Mouse (Mus musculus) CH12.LX (cell line): ENCODE measurements around the gene Mocs1. TPM values are rescaled to one million over a fixed set of nuclear protein-coding genes. Genes with fewer than 3 reads are reported as not detected.

Source experiments
- DNase-seq: peaks from one replicate; pipeline ENCODE4 v3.0.0-alpha.2; 2013; ENCODE audit errors: extremely low read depth
- H3K27ac ChIP-seq: 2 replicates; pipeline ENCODE4 v1.5.1; 2012; ENCODE audit warnings: low read depth, mild to moderate bottlenecking, control low read depth, moderate library complexity; ENCODE audit not compliant: insufficient read depth
- H3K27me3 ChIP-seq: replicated peaks from 2 replicates; pipeline ENCODE3; 2012; ENCODE audit warnings: inconsistent platforms
- H3K36me3 ChIP-seq, 2 experiments: replicated peaks in 1 of 2; 2 replicates each; pipeline versions ENCODE3 to v1.6.1; 2012; ENCODE audit warnings: inconsistent platforms in 1 of 2, low read length in 1 of 2, mild to moderate bottlenecking in 1 of 2, mixed read lengths in 1 of 2, moderate library complexity in 1 of 2; ENCODE audit not compliant: control insufficient read depth in 1 of 2, insufficient read depth in 1 of 2
- H3K4me1 ChIP-seq, 2 experiments: 2 replicates each; pipeline ENCODE4 v1.6.1; 2012; ENCODE audit warnings: inconsistent platforms in 1 of 2, moderate library complexity in 1 of 2; ENCODE audit not compliant: insufficient read depth in 2 of 2, control insufficient read depth in 1 of 2
- H3K4me2 ChIP-seq: 2 replicates; pipeline ENCODE4 v1.6.1; 2012; ENCODE audit warnings: low read depth, mild to moderate bottlenecking, control low read depth; ENCODE audit not compliant: poor library complexity, insufficient read depth, severe bottlenecking
- H3K4me3 ChIP-seq, 3 experiments: fragments of 150-350 bp in 1 of 3; sonication (generic) in 1 of 3; replicated peaks in 1 of 3; 2 replicates each; pipeline versions ENCODE3 to v1.5.1; 2011 to 2012; ENCODE audit warnings: low read depth in 2 of 3, low read length in 2 of 3, mild to moderate bottlenecking in 2 of 3, moderate library complexity in 2 of 3, control low read depth in 1 of 3, improper control_type of control experiment in 1 of 3, inconsistent platforms in 1 of 3, mixed read lengths in 1 of 3; ENCODE audit not compliant: poor library complexity in 1 of 3
- H3K79me2 ChIP-seq: replicated peaks from 2 replicates; pipeline ENCODE4 v1.6.1; 2012; ENCODE audit warnings: mild to moderate bottlenecking, moderate library complexity; ENCODE audit not compliant: control insufficient read depth, poor library complexity, insufficient read depth, severe bottlenecking; ENCODE audit errors: extremely low read depth
- H3K9ac ChIP-seq: 2 replicates; pipeline ENCODE4 v1.6.1; 2012; ENCODE audit warnings: low read depth, mild to moderate bottlenecking, control low read depth, moderate library complexity; ENCODE audit not compliant: insufficient read depth
- H3K9me3 ChIP-seq: replicated peaks from 2 replicates; pipeline ENCODE3; 2012; ENCODE audit warnings: low read length, inconsistent platforms, mixed read lengths
- CHD1 ChIP-seq: IDR thresholded peaks from 2 replicates; pipeline ENCODE4 v1.6.1; 2012; ENCODE audit warnings: low read depth, low read length, improper control_type of control experiment, inconsistent platforms
- CHD2 ChIP-seq: IDR thresholded peaks from 2 replicates; pipeline ENCODE4 v1.6.1; 2011; ENCODE audit warnings: low read length, improper control_type of control experiment
- CTCF ChIP-seq, 2 experiments: IDR thresholded peaks in 1 of 2; conservative IDR thresholded peaks in 1 of 2; 2 replicates each; pipeline ENCODE4 v1.5.1; 2011 to 2012; ENCODE audit warnings: low read depth in 2 of 2, low read length in 2 of 2, improper control_type of control experiment in 1 of 2, inconsistent platforms in 1 of 2, mild to moderate bottlenecking in 1 of 2, moderate library complexity in 1 of 2
- E2F4 ChIP-seq: IDR thresholded peaks from 2 replicates; pipeline ENCODE4 v1.6.1; 2011; ENCODE audit warnings: low read depth, low read length, improper control_type of control experiment; ENCODE audit not compliant: insufficient replicate concordance
- ELF1 ChIP-seq: IDR thresholded peaks from 2 replicates; pipeline ENCODE4 v1.6.1; 2014; ENCODE audit warnings: low read depth, mild to moderate bottlenecking, inconsistent platforms, low read length, improper control_type of control experiment
- GABPA ChIP-seq: IDR thresholded peaks from 2 replicates; pipeline ENCODE4 v1.6.1; 2012; ENCODE audit warnings: low read depth, low read length, improper control_type of control experiment, inconsistent platforms; ENCODE audit not compliant: insufficient replicate concordance
- HCFC1 ChIP-seq: IDR thresholded peaks from 2 replicates; pipeline ENCODE4 v1.6.1; 2012; ENCODE audit warnings: low read depth, mild to moderate bottlenecking, inconsistent platforms, low read length, improper control_type of control experiment
- MAZ ChIP-seq: IDR thresholded peaks from 2 replicates; pipeline ENCODE4 v1.6.1; 2012; ENCODE audit warnings: low read depth, mild to moderate bottlenecking, inconsistent platforms, low read length, improper control_type of control experiment, moderate library complexity
- MXI1 ChIP-seq: IDR thresholded peaks from 2 replicates; pipeline ENCODE4 v1.6.1; 2011; ENCODE audit warnings: mild to moderate bottlenecking, low read depth, low read length, improper control_type of control experiment
- MYC ChIP-seq: IDR thresholded peaks from 2 replicates; pipeline ENCODE4 v1.6.1; 2011; ENCODE audit warnings: low read depth, mild to moderate bottlenecking, improper control_type of control experiment, low read length
- PAX5 ChIP-seq: IDR thresholded peaks from 2 replicates; pipeline ENCODE4 v1.6.1; 2012; ENCODE audit warnings: low read length, inconsistent platforms, mixed read lengths
- POLR2AphosphoS2 ChIP-seq: IDR thresholded peaks from 2 replicates; pipeline ENCODE4 v1.6.1; 2011; ENCODE audit warnings: low read depth, low read length, improper control_type of control experiment
- RAD21 ChIP-seq: IDR thresholded peaks from 2 replicates; pipeline ENCODE4 v1.6.1; 2011; ENCODE audit warnings: low read depth, mild to moderate bottlenecking, low read length, improper control_type of control experiment, moderate library complexity
- RCOR1 ChIP-seq: conservative IDR thresholded peaks from 2 replicates; pipeline ENCODE4 v1.6.1; 2012; ENCODE audit warnings: low read depth, mild to moderate bottlenecking, inconsistent platforms, low read length, improper control_type of control experiment
- TBP ChIP-seq: conservative IDR thresholded peaks from 2 replicates; pipeline ENCODE4 v1.6.1; 2011; ENCODE audit warnings: low read depth, low read length, improper control_type of control experiment
- TCF12 ChIP-seq: IDR thresholded peaks from 2 replicates; pipeline ENCODE4 v1.6.1; 2014; ENCODE audit warnings: low read depth, mild to moderate bottlenecking, inconsistent platforms, low read length, improper control_type of control experiment
- USF2 ChIP-seq: conservative IDR thresholded peaks from 2 replicates; pipeline ENCODE4 v1.6.1; 2011; ENCODE audit warnings: low read depth, low read length, improper control_type of control experiment
- ZC3H11A ChIP-seq: IDR thresholded peaks from 2 replicates; pipeline ENCODE4 v1.6.1; 2012; ENCODE audit warnings: low read depth, mild to moderate bottlenecking, inconsistent platforms, low read length, improper control_type of control experiment
- ZNF384 ChIP-seq: IDR thresholded peaks from 2 replicates; pipeline ENCODE4 v1.6.1; 2012; ENCODE audit warnings: low read depth, low read length, improper control_type of control experiment, inconsistent platforms
- dilution Hi-C: fragments of 300-500 bp; cut with MboI; formaldehyde crosslinking; loops from 2 replicates; pipeline ENCODE4 v1.14.3; 2020; ENCODE audit warnings: low sequenced_read_pairs; ENCODE audit not compliant: extremely low pct_unique_long_range_greater_than_20kb, extremely low pct_ligation_motif_present
- in situ Hi-C: fragments of 300-500 bp; cut with MboI; formaldehyde crosslinking; loops from 3 replicates; pipeline ENCODE4 v1.14.3; 2019; ENCODE audit warnings: low sequenced_read_pairs, low pct_ligation_motif_present, low pct_unique_long_range_greater_than_20kb, mixed read lengths
- polyA plus RNA-seq: library from polyadenylated mRNA; unstranded; fragments of >175 nt; gene quantifications from 2 replicates; pipeline ENCODE4 v1.2.1, GENCODE M21; 2012; ENCODE audit warnings: low read depth; ENCODE audit not compliant: insufficient read length
- total RNA-seq, 2 experiments: library from RNA; depleted of rRNA; stranded (reverse); fragments of 300-350 nt in 1 of 2; fragments of >200 nt in 1 of 2; gene quantifications; 2 replicates each; pipeline ENCODE4 v1.2.3; 2012 to 2014

Mocs1 gene
- total and polyA plus RNA-seq, 3 experiments = 3.7 to 8.8 (median 7.3) TPM

DNA sequence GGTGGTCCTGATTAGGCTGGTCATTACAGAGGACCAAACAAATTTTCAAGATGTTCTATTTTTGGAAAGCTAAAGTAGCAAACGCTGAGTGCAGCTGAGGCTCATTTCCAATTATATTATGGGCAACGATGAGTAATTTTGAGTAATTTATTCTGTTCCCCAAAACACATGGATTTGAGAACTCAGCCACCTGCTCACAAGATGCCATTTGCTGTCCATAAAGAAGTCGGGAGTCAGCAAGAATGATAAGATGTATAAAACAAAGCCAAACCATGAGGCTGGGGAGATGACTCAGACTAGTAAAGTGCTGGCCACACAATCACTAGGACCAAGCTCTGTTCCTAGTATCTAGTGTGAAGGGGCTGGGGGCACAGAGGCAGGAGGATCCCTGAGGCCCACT lies 56.3 kb downstream of the Mocs1 start:
- H3K27me3 ChIP-seq = peaks cover 44% of the 10 kb centered on the region
- dilution Hi-C loops = no loop called here
- peaks cover 0 to 3% of the 10 kb centered on the region in 2 experiments; a peak in 2 of 4 replicates for H3K4me1 ChIP-seq
- no peak overlapping the region for H3K9ac ChIP-seq
- no peak for DNase-seq
- H3K79me2 ChIP-seq = no peaks in the 10 kb centered on the region
- no peaks in the 10 kb centered on the region for H3K9me3 ChIP-seq
- H3K4me2 ChIP-seq = no peak overlapping the region
- H3K4me3 ChIP-seq = no peak overlapping the region
- no peak overlapping the region for H3K27ac ChIP-seq
- TF ChIP-seq PAX5 (no peak), USF2 (no peak), MYC (no peak), GABPA (no peak), POLR2AphosphoS2 (no peak), RCOR1 (no peak), RAD21 (no peak), ZC3H11A (no peak)
- TF ChIP-seq, all 38 proteins: peak for 0
- in situ Hi-C loops = no loop called here
- no peaks in the 10 kb centered on the region for H3K36me3 ChIP-seq

DNA sequence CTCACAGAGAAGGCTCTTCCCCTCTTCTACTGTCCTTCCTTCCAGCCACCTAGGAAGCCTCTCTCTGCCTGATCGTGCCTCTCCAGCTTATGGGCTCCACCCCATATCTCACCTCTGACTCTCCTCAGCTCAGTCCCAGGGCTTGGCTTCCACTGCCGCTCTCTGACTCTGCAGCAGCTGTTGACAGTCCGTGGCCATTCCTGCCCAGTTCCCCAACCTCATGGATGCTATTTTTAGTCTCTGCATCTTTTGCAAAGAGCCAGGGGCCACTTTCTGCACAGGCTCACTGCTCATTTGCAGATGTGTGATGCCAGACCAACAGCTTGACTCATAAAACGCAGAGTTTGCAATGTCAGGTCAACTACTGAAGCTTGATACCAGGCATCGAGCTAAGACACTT lies 60.9 kb downstream of the Mocs1 start:
- H3K4me2 ChIP-seq = no peak overlapping the region
- no peaks in the 10 kb centered on the region for H3K4me1 ChIP-seq
- in situ Hi-C loops = no loop called here
- peaks cover 2% of the 10 kb centered on the region for H3K9me3 ChIP-seq
- no peak for DNase-seq
- H3K4me3 ChIP-seq = no peak overlapping the region
- H3K27ac ChIP-seq = no peak overlapping the region
- H3K79me2 ChIP-seq = no peaks in the 10 kb centered on the region
- TF ChIP-seq PAX5 (no peak), E2F4 (no peak), MAZ (no peak), MXI1 (no peak), RCOR1 (no peak), TBP (no peak), CHD1 (no peak)
- H3K36me3 ChIP-seq = no peaks in the 10 kb centered on the region
- H3K27me3 ChIP-seq = peaks cover 49% of the 10 kb centered on the region
- H3K9ac ChIP-seq = no peak overlapping the region
- dilution Hi-C loops = no loop called here

DNA sequence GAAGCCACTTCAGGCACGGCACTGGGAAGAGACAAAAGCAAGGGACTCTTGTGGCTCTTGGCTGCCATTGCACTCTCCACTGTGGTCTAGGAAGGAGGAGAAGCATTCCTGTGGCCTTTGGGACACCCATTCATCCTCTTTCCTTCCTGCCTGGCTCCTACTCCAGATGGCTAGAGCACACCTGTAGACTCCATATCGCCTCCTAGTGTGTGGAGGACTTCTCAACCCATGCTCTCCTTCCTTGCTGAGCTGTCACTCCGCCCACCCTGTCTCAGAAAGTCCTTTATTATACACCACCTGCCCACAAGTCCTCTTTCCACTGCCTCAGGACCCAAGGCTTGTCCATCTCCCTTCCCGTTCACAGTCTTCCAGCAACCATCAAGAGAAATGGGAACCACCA lies 65.1 kb downstream of the Mocs1 start:
- in situ Hi-C loops (no loop called here), dilution Hi-C loops (no loop called here)

More for the DNA sequence above, 65.1 kb downstream of the Mocs1 start:
- Histone ChIP-seq H3K9me3 (peaks cover 2% of the 10 kb centered on the region), H3K27me3 (peaks cover 37% of the 10 kb centered on the region)
- peak; percentile 8 for DNase-seq
- peak; percentile 31; the same call in 1 of the 2 replicates for TF ChIP-seq HCFC1
- TF ChIP-seq CHD2 = no peak
- 0 out of 2 replicates have a peak, but pooled peaks have one; percentile 21 for TF ChIP-seq ELF1
- TF ChIP-seq CTCF (conservative IDR thresholded peaks at IDR 0.05 in 1 of 2, IDR thresholded peaks at IDR 0.05 in 1 of 2; ENCODE audit: low read depth in 2 of 2, low read length in 2 of 2) = peak in 1 of 2 experiments; percentile 51; a peak in 3 of 4 replicates
- TF ChIP-seq TCF12 = no peak
- TF ChIP-seq ZNF384 = no peak
- TF ChIP-seq, all 38 proteins: peak for 3
- no peaks in the 10 kb centered on the region for H3K4me1 ChIP-seq
- H3K4me2 ChIP-seq = no peak overlapping the region
- no peak overlapping the region for H3K4me3 ChIP-seq
- no peak overlapping the region for H3K27ac ChIP-seq
- H3K79me2 ChIP-seq = no peaks in the 10 kb centered on the region
- H3K9ac ChIP-seq = no peak overlapping the region
- H3K36me3 ChIP-seq = no peaks in the 10 kb centered on the region
